24 mouse cellular contexts compared by ENCODE assay signal in the genomic region with DNA sequence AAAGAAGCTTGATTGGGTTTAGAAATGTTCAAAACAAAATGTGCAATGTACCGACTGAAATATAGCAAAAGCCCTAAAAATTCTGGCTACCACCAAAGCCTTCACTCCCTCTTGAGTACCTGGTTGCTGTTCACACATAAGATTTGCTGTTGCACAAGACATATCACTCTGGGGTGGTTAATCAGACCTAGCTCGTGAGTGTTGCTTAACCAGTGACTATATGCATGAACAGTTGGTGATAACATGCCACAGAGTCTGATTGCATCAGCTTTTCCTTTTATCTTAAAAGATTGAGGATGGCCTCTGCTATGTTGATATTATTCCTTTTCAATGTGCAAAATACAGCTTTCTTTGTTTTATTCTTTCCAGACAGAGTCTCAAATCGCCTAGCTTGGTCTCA. TPM values are rescaled to one million over a fixed set of nuclear protein-coding genes. Genes with fewer than 3 reads are reported as not detected.
DNase-seq lines count a peak whose midpoint lies in the region; ATAC-seq and TF ChIP-seq lines count a peak whose summit lies in the region.
"Had no signal": no experiment of that assay in that cellular context is flagged by ENCODE, and none has a peak within 500 bp of the region (broad histone marks: within the 10 kb centered on the region; RNA-seq: fewer than 3 reads in every experiment).

No protein-coding gene starts in this region.

- no peaks in the 10 kb centered on the region for H3K27me3 ChIP-seq in liver, adult 2 months (ENCODE audit: control insufficient read depth, insufficient read depth, low read length)
- H3K27me3 ChIP-seq: CH12.LX; embryonic facial prominence, embryonic 12.5 days; forebrain, embryonic 15.5 days had no signal

- no peak for TF ChIP-seq CTCF in liver, adult 2 months (IDR thresholded peaks at IDR 0.05; ENCODE audit: low read depth, low read length)
- no peak for TF ChIP-seq CTCF in left cerebral cortex, adult 2 months (IDR thresholded peaks at IDR 0.05)

- H3K27ac ChIP-seq in liver, adult 2 months (replicated peaks; ENCODE audit: insufficient read depth, low read depth, low read length), result no peak overlapping the region
- H3K27ac ChIP-seq in left cerebral cortex, adult 2 months, result no peak overlapping the region
- H3K27ac ChIP-seq: embryonic facial prominence, embryonic 10.5 days; embryonic facial prominence, embryonic 12.5 days; forebrain, embryonic 13.5 days; forebrain, embryonic 15.5 days had no signal

- peak; percentile 59 for ATAC-seq in granulocyte monocyte progenitor cell, adult 5-6 weeks (replicated peaks; ENCODE audit: poor library complexity, severe bottlenecking)
- ATAC-seq in megakaryocyte progenitor cell, adult 5-6 weeks (replicated peaks; ENCODE audit: poor library complexity), result 0 out of 2 replicates have a peak, but pooled peaks have one; percentile 37
- ATAC-seq: activated CD4-positive, CD25-positive, alpha-beta regulatory T cell, adult 4 months; CD4-positive, CD25-positive, alpha-beta regulatory T cell, adult 4 months; forebrain, embryonic 13.5 days; forebrain, embryonic 15.5 days; Patski had no signal

- no peak for TF ChIP-seq POLR2A in liver, adult 2 months (IDR thresholded peaks at IDR 0.05; ENCODE audit: extremely low read depth, insufficient read depth, low read length)

- 58% methylated on average over 3 of the region's 3 CpGs for WGBS in liver, adult 2 months

- peak; percentile 14 for DNase-seq in liver, adult 2 months (ENCODE audit: extremely low read depth, low read depth, low spot score)
- DNase-seq in liver, result no peak
- no peak for DNase-seq in left cerebral cortex, adult 2 months (ENCODE audit: extremely low spot score in 1 of 2, low spot score in 2 of 2)
- DNase-seq in right cerebral cortex, postnatal 4 days, result no peak
- DNase-seq: adrenal gland, adult 8-10 months; adrenal gland, postnatal 14 days; adrenal gland, postnatal 36 days; B cell, adult 2 months; cerebellum, adult 11-12 months; cerebellum, adult 2 months; cerebellum, adult 9-10 months; cerebellum, postnatal 10 days; cerebellum, postnatal 25 days had no signal

- intact Hi-C loops in left cerebral cortex, adult 2 months (cut with DNase I), result no loop called here

- H3K9ac ChIP-seq in liver, adult 2 months (ENCODE audit: low read depth, low read length), result no peak overlapping the region
- H3K9ac ChIP-seq: embryonic facial prominence, embryonic 12.5 days; forebrain, embryonic 13.5 days; forebrain, embryonic 15.5 days had no signal

- H3K79me2 ChIP-seq in liver, adult 2 months (ENCODE audit: control insufficient read depth, insufficient read depth, low read length), result no peaks in the 10 kb centered on the region

- no peaks in the 10 kb centered on the region for H3K36me3 ChIP-seq in liver, adult 2 months (ENCODE audit: control insufficient read depth, insufficient read depth, low read length)
- H3K36me3 ChIP-seq: embryonic facial prominence, embryonic 10.5 days; embryonic facial prominence, embryonic 12.5 days; forebrain, embryonic 15.5 days; G1E had no signal

- H3K4me3 ChIP-seq in liver, adult 2 months (ENCODE audit: insufficient read depth, low read depth, low read length), result no peak overlapping the region
- no peak overlapping the region for H3K4me3 ChIP-seq in left cerebral cortex, adult 2 months
- H3K4me3 ChIP-seq: embryonic facial prominence, embryonic 10.5 days; embryonic facial prominence, embryonic 12.5 days; forebrain, embryonic 13.5 days; forebrain, embryonic 15.5 days had no signal

- no peaks in the 10 kb centered on the region; the same call in 1 of the 2 replicates for H3K4me1 ChIP-seq in liver, adult 2 months (ENCODE audit: control insufficient read depth, insufficient read depth, low read length)
- H3K4me1 ChIP-seq: embryonic facial prominence, embryonic 10.5 days; embryonic facial prominence, embryonic 12.5 days; forebrain, embryonic 15.5 days had no signal

RNA-seq across cellular contexts. Expression of a gene that starts 38.3 kb away (rescaled TPM):
- total RNA-seq in liver, adult 2 months (2014; rRNA removed), result 7.8 and 8.0 TPM in 2 replicates
- 2.4 and 3.5 TPM in 2 replicates for polyA plus RNA-seq in liver, adult 2 months (2012; rRNA removed)
- 3.7 and 4.3 TPM in 2 replicates for total RNA-seq in granulocyte monocyte progenitor cell, adult 5-6 weeks (2014; fragmentation: Nextera tagmentation)
- 2.1 and 3.0 TPM in 2 replicates for total RNA-seq in granulocyte monocyte progenitor cell, adult 5-6 weeks (2017)
- total RNA-seq in megakaryocyte progenitor cell, adult 5-6 weeks (2015), result 3.6 and 3.7 TPM in 2 replicates
- total RNA-seq in megakaryocyte progenitor cell, adult 5-6 weeks (2017), result 2.5 TPM in 2 replicates
- 10 to 100 TPM; 12.0 to 15.1 TPM for total RNA-seq in left cerebral cortex, adult 2 months (2021)
- total RNA-seq: CH12.LX had no signal
- polyA plus RNA-seq: activated CD4-positive, CD25-positive, alpha-beta regulatory T cell, adult 4 months; G1E had no signal
